Mouse (Mus musculus) forebrain, postnatal 0 days (tissue): ENCODE measurements around the gene Cds2. TPM values are rescaled to one million over a fixed set of nuclear protein-coding genes. Genes with fewer than 3 reads are reported as not detected.

Experiments used
- ATAC-seq: fragments of 200-750 bp; cut with Nextera tagmentation; 2 replicates; pipeline ENCODE4 v1.8.0; 2017; ENCODE audit warnings: mild to moderate bottlenecking, moderate library complexity
- DNase-seq: peaks from one replicate; pipeline ENCODE4 v3.0.0-alpha.2; 2015
- H3K27ac ChIP-seq: fragments of 300-500 bp; sonication (generic); 2 replicates; pipeline ENCODE4 v1.5.1; 2014; ENCODE audit warnings: low read depth, mild to moderate bottlenecking, antibody characterized with exemption, low read length, moderate library complexity, mixed read lengths
- H3K27me3 ChIP-seq: fragments of 300-500 bp; sonication (generic); 2 replicates; pipeline ENCODE4 v1.6.1; 2014; ENCODE audit warnings: mild to moderate bottlenecking, low read length, mixed read lengths; ENCODE audit not compliant: insufficient read depth
- H3K36me3 ChIP-seq: fragments of 300-500 bp; sonication (generic); 2 replicates; pipeline ENCODE4 v1.6.1; 2014; ENCODE audit warnings: mild to moderate bottlenecking, moderate library complexity; ENCODE audit not compliant: insufficient read depth
- H3K4me1 ChIP-seq: fragments of 300-500 bp; sonication (generic); 2 replicates; pipeline ENCODE4 v1.6.1; 2014; ENCODE audit warnings: antibody characterized with exemption; ENCODE audit not compliant: insufficient read depth
- H3K4me2 ChIP-seq: fragments of 300-500 bp; sonication (generic); 2 replicates; pipeline ENCODE4 v1.6.1; 2014; ENCODE audit warnings: low read depth, mild to moderate bottlenecking, moderate library complexity
- H3K4me3 ChIP-seq: fragments of 300-500 bp; sonication (generic); 2 replicates; pipeline ENCODE4 v1.5.1; 2014; ENCODE audit warnings: low read depth, low read length, mixed read lengths
- H3K9ac ChIP-seq: fragments of 300-500 bp; sonication (generic); 2 replicates; pipeline ENCODE4 v1.6.1; 2014; ENCODE audit warnings: mild to moderate bottlenecking
- H3K9me3 ChIP-seq: fragments of 300-500 bp; sonication (generic); 2 replicates; pipeline ENCODE4 v1.6.1; 2016; ENCODE audit warnings: low read length
- CTCF ChIP-seq: sonication (generic); IDR thresholded peaks from 2 replicates; pipeline ENCODE4 v1.5.1; 2016; ENCODE audit warnings: antibody characterized with exemption, control low read depth, low read depth
- WGBS: fragments of 180-500 bp; shearing (Covaris S2); extraction: QIAGEN DNeasy Blood & Tissue Kit; methylation state at CpG from one replicate; pipeline ENCODE4 v1.1.7; 2014; 5-methylcytosine and 5-hydroxymethylcytosine counted together
- polyA plus RNA-seq: library from polyadenylated mRNA; unstranded; fragments of >200 nt; fragmentation: Nextera tagmentation; extraction: Ambion mirVana; gene quantifications from 2 replicates; pipeline ENCODE4 v1.2.1, GENCODE M21; 2015
- total RNA-seq: library from RNA; depleted of rRNA; stranded (reverse); fragments of >200 nt; gene quantifications from 2 replicates; pipeline ENCODE4 v1.2.3, GENCODE M21; 2014

The Cds2 gene
- total and polyA plus RNA-seq, 2 experiments from 2014 or later, result 27.7 to 85.1 TPM

GRCm38 (mm10) chr2:132257350-132258068 is 5.4 kb upstream of the Cds2 start:
- no peak for TF ChIP-seq CTCF
- no peak overlapping the region for H3K4me2 ChIP-seq
- no peak overlapping the region for H3K27ac ChIP-seq
- H3K4me1 ChIP-seq, result no peaks in the 10 kb centered on the region
- no peak overlapping the region for H3K4me3 ChIP-seq
- 95% methylated on average over 6 of the region's 6 CpGs for whole genome bisulfite sequencing
- H3K9me3 ChIP-seq, result no peaks in the 10 kb centered on the region
- no peak for ATAC-seq
- no peaks in the 10 kb centered on the region for H3K36me3 ChIP-seq
- H3K27me3 ChIP-seq, result no peaks in the 10 kb centered on the region
- no peak for DNase-seq
- H3K9ac ChIP-seq, result no peak overlapping the region

- 96% methylated on average over 3 of the region's 3 CpGs for WGBS
Observed at GRCm38 (mm10) chr2:132260601-132261000, 2.3 kb upstream of the Cds2 start.

DNA sequence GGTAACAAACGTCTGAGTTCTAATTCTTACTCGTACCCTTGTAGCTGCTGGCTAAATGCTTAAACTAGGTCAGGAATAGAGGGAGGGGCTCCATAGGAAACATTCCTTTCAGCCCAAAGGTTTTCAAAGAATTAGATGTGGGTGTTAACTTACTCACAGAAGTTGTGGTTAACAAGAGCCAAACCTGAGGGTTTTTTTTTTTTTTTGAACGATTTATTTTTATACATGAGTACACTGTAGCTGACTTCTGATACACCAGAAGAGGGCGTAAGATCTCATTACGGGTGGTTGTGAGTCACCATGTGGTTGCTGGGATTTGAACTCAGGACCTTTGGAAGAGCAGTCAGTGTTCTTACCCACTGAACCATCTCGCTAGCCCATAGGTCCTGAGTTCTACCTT is 773 bp upstream of the Cds2 start:
- DNase-seq, result no peak
- 73% methylated on average over 6 of the region's 6 CpGs for WGBS
- H3K9ac ChIP-seq, result no peak overlapping the region
- no peak overlapping the region for H3K4me2 ChIP-seq
- TF ChIP-seq CTCF, result no peak
- no peaks in the 10 kb centered on the region for H3K9me3 ChIP-seq
- no peak overlapping the region for H3K4me3 ChIP-seq
- no peaks in the 10 kb centered on the region for H3K36me3 ChIP-seq
- H3K4me1 ChIP-seq, result peaks cover 12% of the 10 kb centered on the region
- ATAC-seq, result no peak
- H3K27ac ChIP-seq, result no peak overlapping the region
- no peaks in the 10 kb centered on the region for H3K27me3 ChIP-seq

More at GRCm38 (mm10) chr2:132260601-132261000, 2.3 kb upstream of the Cds2 start:
- Histone ChIP-seq H3K4me3 (no peak overlapping the region), H3K9ac (no peak overlapping the region), H3K4me2 (no peak overlapping the region), H3K27ac (no peak overlapping the region), H3K27me3 (no peaks in the 10 kb centered on the region), H3K9me3 (no peaks in the 10 kb centered on the region), H3K4me1 (peaks cover 12% of the 10 kb centered on the region), H3K36me3 (no peaks in the 10 kb centered on the region)
- TF ChIP-seq CTCF, result no peak
- ATAC-seq (no peak), DNase-seq (no peak)

DNA sequence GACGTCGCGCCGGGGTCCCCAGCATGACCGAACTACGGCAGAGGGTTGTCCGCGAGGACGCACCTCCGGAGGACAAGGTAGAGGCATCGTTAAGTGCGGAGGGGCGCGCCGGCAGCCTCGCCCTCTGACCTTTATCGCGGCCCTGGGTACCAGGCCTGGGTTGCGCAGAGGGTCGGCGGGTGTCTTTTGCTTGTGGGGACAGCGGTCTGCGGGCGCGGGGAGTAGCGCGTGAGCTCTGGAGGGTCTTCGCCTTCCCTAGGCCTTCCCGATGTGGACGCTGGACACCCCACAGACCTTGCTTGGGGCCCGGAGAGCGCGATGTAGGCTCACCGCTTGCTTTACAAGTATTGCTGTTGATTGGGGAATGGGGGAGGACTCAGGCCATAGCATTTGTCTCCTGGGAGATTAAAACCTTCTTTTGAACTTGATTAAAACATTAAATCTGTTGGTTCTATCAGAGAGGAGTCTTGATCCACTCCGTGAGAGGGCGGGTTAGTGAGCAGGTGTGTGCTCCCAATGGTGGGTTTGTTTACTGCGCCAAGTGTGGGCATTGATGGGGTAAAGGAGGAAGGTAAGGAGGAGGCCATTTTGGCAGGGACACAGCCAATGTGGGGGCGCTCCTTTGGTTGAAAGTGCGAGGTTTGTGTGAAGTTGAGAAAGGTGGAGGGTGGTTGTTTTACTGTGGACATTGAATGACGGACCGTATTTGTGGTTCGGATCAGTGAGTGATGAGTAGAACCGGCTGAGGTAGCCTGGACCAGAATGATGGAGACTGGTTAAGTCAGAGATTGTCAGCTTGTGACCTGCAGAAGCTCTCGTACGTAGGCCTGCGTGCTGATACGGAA is 695 bp downstream of the Cds2 start:
- ATAC-seq, result peak; percentile 8; the same call in 1 of the 2 replicates
- peak overlapping the region; percentile 79 for H3K27ac ChIP-seq
- peak; percentile 49 for DNase-seq
- 6% methylated on average over 47 of the region's 47 CpGs for WGBS
- H3K9ac ChIP-seq, result peak overlapping the region; percentile 69
- no peaks in the 10 kb centered on the region for H3K9me3 ChIP-seq
- peak overlapping the region; percentile 63 for H3K4me2 ChIP-seq
- H3K4me1 ChIP-seq, result peaks cover 12% of the 10 kb centered on the region
- TF ChIP-seq CTCF, result no peak
- peak overlapping the region; percentile 61 for H3K4me3 ChIP-seq
- no peaks in the 10 kb centered on the region for H3K36me3 ChIP-seq
- H3K27me3 ChIP-seq, result no peaks in the 10 kb centered on the region

- WGBS, result 16% methylated on average over 6 of the region's 6 CpGs
- no peak for TF ChIP-seq CTCF
- no peak overlapping the region for H3K27ac ChIP-seq
- ATAC-seq (no peak), DNase-seq (no peak)
- H3K4me3 ChIP-seq, result peak overlapping the region; percentile 61
- H3K4me2 ChIP-seq, result peak overlapping the region; percentile 63
- H3K9me3 ChIP-seq, result no peaks in the 10 kb centered on the region
- H3K9ac ChIP-seq, result peak overlapping the region; percentile 69
- peaks cover 12% of the 10 kb centered on the region for H3K4me1 ChIP-seq
- H3K27me3 ChIP-seq, result no peaks in the 10 kb centered on the region
- no peaks in the 10 kb centered on the region for H3K36me3 ChIP-seq
Observed at GRCm38 (mm10) chr2:132264266-132264710, 1.3 kb downstream of the Cds2 start.

GRCm38 (mm10) chr2:132265196-132265595 is 2.2 kb downstream of the Cds2 start:
- ATAC-seq (no peak), DNase-seq (no peak)
- Histone ChIP-seq H3K4me1 (peaks cover 12% of the 10 kb centered on the region), H3K27me3 (no peaks in the 10 kb centered on the region), H3K9ac (no peak overlapping the region), H3K36me3 (no peaks in the 10 kb centered on the region), H3K9me3 (no peaks in the 10 kb centered on the region), H3K4me2 (no peak overlapping the region; the same call in 1 of the 2 replicates), H3K4me3 (no peak overlapping the region), H3K27ac (no peak overlapping the region)
- no peak for TF ChIP-seq CTCF
- WGBS, result 90% methylated on average over 9 of the region's 9 CpGs

GRCm38 (mm10) chr2:132266086-132266485 is 3.1 kb downstream of the Cds2 start:
- H3K36me3 ChIP-seq, result no peaks in the 10 kb centered on the region
- H3K27ac ChIP-seq, result no peak overlapping the region
- no peaks in the 10 kb centered on the region for H3K9me3 ChIP-seq
- ATAC-seq (no peak), DNase-seq (no peak)
- H3K4me2 ChIP-seq, result no peak overlapping the region
- no peaks in the 10 kb centered on the region for H3K27me3 ChIP-seq
- H3K4me1 ChIP-seq, result peaks cover 12% of the 10 kb centered on the region
- TF ChIP-seq CTCF, result no peak
- H3K4me3 ChIP-seq, result no peak overlapping the region
- H3K9ac ChIP-seq, result no peak overlapping the region
- 94% methylated on average over 3 of the region's 3 CpGs for WGBS
